8 mouse cellular contexts compared by ENCODE assay signal in the genomic region with DNA sequence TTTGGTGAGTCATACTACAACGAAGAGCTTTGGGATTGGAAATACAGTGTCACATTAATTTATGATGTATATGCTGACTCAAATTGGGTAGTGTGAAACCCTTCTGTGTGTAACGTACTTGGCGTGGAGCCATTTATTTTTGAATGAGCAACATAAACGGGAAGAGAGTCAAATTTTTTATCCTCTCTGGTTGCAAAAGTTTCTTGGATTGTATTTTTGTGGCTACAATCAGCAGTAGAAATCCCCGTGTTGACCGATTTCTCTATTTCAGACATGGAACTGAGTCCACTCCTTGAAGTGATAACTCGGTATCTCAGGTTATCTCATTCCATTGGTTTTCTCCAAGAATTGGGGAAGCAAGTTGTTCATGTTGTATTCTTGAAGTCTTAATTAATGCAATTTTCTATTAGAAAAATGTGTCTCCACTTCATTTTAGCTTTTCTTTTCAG. TPM values are rescaled to one million over a fixed set of nuclear protein-coding genes. Genes with fewer than 3 reads are reported as not detected.
DNase-seq lines count a peak whose midpoint lies in the region; ATAC-seq and TF ChIP-seq lines count a peak whose summit lies in the region.

No protein-coding gene starts in this region.

- DNase-seq in cerebellum, adult 9-11 months: peak; percentile 25
- no peak for DNase-seq in cerebellum, postnatal 14 days
- peak; percentile 38 for DNase-seq in CH12.LX (ENCODE audit: extremely low read depth)
- no peak for DNase-seq in forebrain, postnatal 0 days
- DNase-seq in lung, postnatal 0 days (ENCODE audit: low spot score): peak; percentile 88
- no peak for DNase-seq in layer of hippocampus, adult 11-12 months (ENCODE audit: low spot score)
- no peak for DNase-seq in gastrocnemius, postnatal 36 days
- DNase-seq in left cerebral cortex, adult 11 months (ENCODE audit: low spot score): no peak

- peaks cover 61% of the 10 kb centered on the region for H3K79me2 ChIP-seq in CH12.LX (replicated peaks; ENCODE audit: control insufficient read depth, extremely low read depth, insufficient read depth, poor library complexity, severe bottlenecking)

- no peak for TF ChIP-seq POLR2A in CH12.LX (IDR thresholded peaks at IDR 0.05; ENCODE audit: low read depth, low read length)

- TF ChIP-seq RAD21 in CH12.LX (IDR thresholded peaks at IDR 0.05; ENCODE audit: low read depth, low read length): no peak

- TF ChIP-seq EP300 in CH12.LX (IDR thresholded peaks at IDR 0.05; ENCODE audit: low read length): peak; percentile 37; the same call in 1 of the 2 replicates
- TF ChIP-seq EP300 in lung, postnatal 0 days (IDR thresholded peaks at IDR 0.05): no peak

- peak overlapping the region; percentile 100 for H3K9ac ChIP-seq in CH12.LX (ENCODE audit: insufficient read depth, low read depth)
- H3K9ac ChIP-seq in forebrain, postnatal 0 days: peak overlapping the region; percentile 98
- peak overlapping the region; percentile 100; the same call in 1 of the 2 replicates for H3K9ac ChIP-seq in lung, postnatal 0 days (replicated peaks; ENCODE audit: low read depth)

- H3K4me1 ChIP-seq in CH12.LX (ENCODE audit: control insufficient read depth in 1 of 2, insufficient read depth in 2 of 2): peaks cover 23 to 56% of the 10 kb centered on the region in 2 experiments
- H3K4me1 ChIP-seq in forebrain, postnatal 0 days (ENCODE audit: insufficient read depth): peaks cover 22% of the 10 kb centered on the region
- H3K4me1 ChIP-seq in lung, postnatal 0 days (ENCODE audit: insufficient read depth, low read depth, low read length): peaks cover 11% of the 10 kb centered on the region; the same call in 1 of the 2 replicates

- peak overlapping the region; percentile 77 to 96 (median 85) for H3K4me3 ChIP-seq in CH12.LX (replicated peaks in 1 of 3; ENCODE audit: low read depth in 2 of 3, low read length in 2 of 3, poor library complexity in 1 of 3)
- peak overlapping the region; percentile 97 for H3K4me3 ChIP-seq in forebrain, postnatal 0 days (ENCODE audit: low read depth, low read length)
- H3K4me3 ChIP-seq in lung, postnatal 0 days (ENCODE audit: low read depth, low read length): peak overlapping the region; percentile 98

- H3K27me3 ChIP-seq in CH12.LX (replicated peaks): no peaks in the 10 kb centered on the region
- no peaks in the 10 kb centered on the region; the same call in 1 of the 2 replicates for H3K27me3 ChIP-seq in forebrain, postnatal 0 days (ENCODE audit: insufficient read depth, low read length)
- H3K27me3 ChIP-seq in lung, postnatal 0 days (replicated peaks; ENCODE audit: insufficient read depth, low read length): no peaks in the 10 kb centered on the region

- H3K9me3 ChIP-seq in CH12.LX (replicated peaks; ENCODE audit: low read length): no peaks in the 10 kb centered on the region
- no peaks in the 10 kb centered on the region for H3K9me3 ChIP-seq in forebrain, postnatal 0 days (ENCODE audit: low read length)
- no peaks in the 10 kb centered on the region for H3K9me3 ChIP-seq in lung, postnatal 0 days (ENCODE audit: low read length)

- intact Hi-C loops in gastrocnemius, postnatal 36 days (cut with DNase I): loop anchor here (5.0 kb wide), 1 partner anchor 97 kb away; the partner anchor contains the start of genes Cdkl3 and Ube2b

- ATAC-seq in forebrain, postnatal 0 days: no peak
- ATAC-seq in lung, postnatal 0 days: no peak

- peaks cover 8 to 35% of the 10 kb centered on the region in 2 experiments for H3K36me3 ChIP-seq in CH12.LX (replicated peaks in 1 of 2; ENCODE audit: control insufficient read depth in 1 of 2, insufficient read depth in 1 of 2, low read length in 1 of 2)
- no peaks in the 10 kb centered on the region for H3K36me3 ChIP-seq in forebrain, postnatal 0 days (ENCODE audit: insufficient read depth)
- no peaks in the 10 kb centered on the region for H3K36me3 ChIP-seq in lung, postnatal 0 days (ENCODE audit: insufficient read depth, low read length)

- in situ Hi-C loops in CH12.LX (cut with MboI; ENCODE audit: low pct_ligation_motif_present, low pct_unique_long_range_greater_than_20kb, low sequenced_read_pairs): no loop called here

- H3K27ac ChIP-seq in CH12.LX (ENCODE audit: insufficient read depth, low read depth): no peak overlapping the region
- H3K27ac ChIP-seq in forebrain, postnatal 0 days (ENCODE audit: low read depth, low read length): peak overlapping the region; percentile 99; the same call in 1 of the 2 replicates
- H3K27ac ChIP-seq in lung, postnatal 0 days (ENCODE audit: low read length): peak overlapping the region; percentile 100

- peak overlapping the region; percentile 66 for H3K4me2 ChIP-seq in CH12.LX (ENCODE audit: insufficient read depth, low read depth, poor library complexity, severe bottlenecking)
- peak overlapping the region; percentile 58 for H3K4me2 ChIP-seq in forebrain, postnatal 0 days (ENCODE audit: low read depth)
- peak overlapping the region; percentile 61 for H3K4me2 ChIP-seq in lung, postnatal 0 days (replicated peaks; ENCODE audit: low read depth, low read length)

- dilution Hi-C loops in CH12.LX (cut with MboI; ENCODE audit: extremely low pct_ligation_motif_present, extremely low pct_unique_long_range_greater_than_20kb, low sequenced_read_pairs): no loop called here

- WGBS in forebrain, postnatal 0 days: 4% methylated on average over 7 of the region's 7 CpGs
- WGBS in lung, postnatal 0 days: under 1% methylated on average over 7 of the region's 7 CpGs

- TF ChIP-seq CTCF in CH12.LX (conservative IDR thresholded peaks at IDR 0.05 in 1 of 2, IDR thresholded peaks at IDR 0.05 in 1 of 2; ENCODE audit: low read depth in 2 of 2, low read length in 2 of 2): no peak
- TF ChIP-seq CTCF in forebrain, postnatal 0 days (IDR thresholded peaks at IDR 0.05; ENCODE audit: low read depth): no peak
- no peak for TF ChIP-seq CTCF in lung, postnatal 0 days (IDR thresholded peaks at IDR 0.05)

TF ChIP-seq in CH12.LX, 34 proteins besides CTCF, POLR2A, EP300 and RAD21 (continues in another document):
- TF ChIP-seq MYC (IDR thresholded peaks at IDR 0.05; ENCODE audit: low read depth, low read length) (no peak), MAFK (IDR thresholded peaks at IDR 0.05; ENCODE audit: insufficient replicate concordance, low read length) (no peak), TBP (conservative IDR thresholded peaks at IDR 0.05; ENCODE audit: low read depth, low read length) (no peak), ELF1 (IDR thresholded peaks at IDR 0.05; ENCODE audit: low read depth, low read length) (no peak), SMC3 (IDR thresholded peaks at IDR 0.05; ENCODE audit: low read depth, low read length) (no peak), KAT2A (IDR thresholded peaks at IDR 0.05; ENCODE audit: insufficient replicate concordance, low read length) (no peak), BHLHE40 (IDR thresholded peaks at IDR 0.05; ENCODE audit: low read depth, low read length) (no peak), ETS1 (conservative IDR thresholded peaks at IDR 0.05; ENCODE audit: low read depth, low read length) (no peak), ZMIZ1 (IDR thresholded peaks at IDR 0.05; ENCODE audit: low read depth, low read length) (no peak), IRF4 (IDR thresholded peaks at IDR 0.05; ENCODE audit: low read depth, low read length) (no peak), MEF2A (IDR thresholded peaks at IDR 0.05; ENCODE audit: borderline replicate concordance, low read depth, low read length) (no peak), HCFC1 (IDR thresholded peaks at IDR 0.05; ENCODE audit: low read depth, low read length) (no peak), JUN (IDR thresholded peaks at IDR 0.05; ENCODE audit: insufficient read depth, low read depth, low read length) (no peak), CHD2 (IDR thresholded peaks at IDR 0.05; ENCODE audit: low read length) (0 out of 2 replicates have a peak, but pooled peaks have one; percentile 21), MAZ (IDR thresholded peaks at IDR 0.05; ENCODE audit: low read depth, low read length) (no peak), SIN3A (IDR thresholded peaks at IDR 0.05; ENCODE audit: low read length) (no peak; the same call in 1 of the 2 replicates), MAX (IDR thresholded peaks at IDR 0.05; ENCODE audit: low read length) (no peak), RCOR1 (conservative IDR thresholded peaks at IDR 0.05; ENCODE audit: low read depth, low read length) (0 out of 2 replicates have a peak, but pooled peaks have one; percentile 42), TCF12 (IDR thresholded peaks at IDR 0.05; ENCODE audit: low read depth, low read length) (no peak), MXI1 (IDR thresholded peaks at IDR 0.05; ENCODE audit: low read depth, low read length) (no peak), POLR2AphosphoS2 (IDR thresholded peaks at IDR 0.05; ENCODE audit: low read depth, low read length) (peak; percentile 80), E2F4 (IDR thresholded peaks at IDR 0.05; ENCODE audit: insufficient replicate concordance, low read depth, low read length) (0 out of 2 replicates have a peak, but pooled peaks have one; percentile 31), GABPA (IDR thresholded peaks at IDR 0.05; ENCODE audit: insufficient replicate concordance, low read depth, low read length) (no peak), ZKSCAN1 (IDR thresholded peaks at IDR 0.05; ENCODE audit: borderline replicate concordance, low read depth, low read length) (no peak), USF2 (conservative IDR thresholded peaks at IDR 0.05; ENCODE audit: low read depth, low read length) (no peak), UBTF (IDR thresholded peaks at IDR 0.05; ENCODE audit: low read depth, low read length) (0 out of 2 replicates have a peak, but pooled peaks have one; percentile 46), PAX5 (IDR thresholded peaks at IDR 0.05; ENCODE audit: low read length) (no peak), ZNF384 (IDR thresholded peaks at IDR 0.05; ENCODE audit: low read depth, low read length) (no peak)

RNA-seq across cellular contexts. Expression of gene Ppp2ca, which starts 1.3 kb away (rescaled TPM):
- 85.5 and 108 TPM in 2 replicates for total RNA-seq in CH12.LX (2012; rRNA removed)
- 177 and 190 TPM in 2 replicates for total RNA-seq in CH12.LX (2014; rRNA removed)
- 121 and 185 TPM in 2 replicates for polyA plus RNA-seq in CH12.LX (2012; ENCODE audit: insufficient read length, low read depth)
- total RNA-seq in forebrain, postnatal 0 days (2014; rRNA removed): 141 and 143 TPM in 2 replicates
- polyA plus RNA-seq in forebrain, postnatal 0 days (2015; fragmentation: Nextera tagmentation; extraction: Ambion mirVana): 105 and 112 TPM in 2 replicates
- polyA plus RNA-seq in lung, postnatal 0 days (2015; fragmentation: Nextera tagmentation; extraction: Ambion mirVana): 42.1 and 44.8 TPM in 2 replicates
- 10 to 100 TPM; 37.0 to 44.3 TPM for total RNA-seq in gastrocnemius, postnatal 36 days (2021)

RNA-seq across cellular contexts. Expression of gene Olfr1373, which starts 45.5 kb away (rescaled TPM):
- not detected in 2 replicates for total RNA-seq in CH12.LX (2012; rRNA removed)
- not detected in 2 replicates for total RNA-seq in CH12.LX (2014; rRNA removed)
- polyA plus RNA-seq in CH12.LX (2012; ENCODE audit: insufficient read length, low read depth): not detected in 2 replicates
- not detected in 2 replicates for total RNA-seq in forebrain, postnatal 0 days (2014; rRNA removed)
- polyA plus RNA-seq in forebrain, postnatal 0 days (2015; fragmentation: Nextera tagmentation; extraction: Ambion mirVana): not detected in 2 replicates
- not detected in 2 replicates for polyA plus RNA-seq in lung, postnatal 0 days (2015; fragmentation: Nextera tagmentation; extraction: Ambion mirVana)
- total RNA-seq in gastrocnemius, postnatal 36 days (2021): not detected

Comparison
In these comparisons a context has a peak if more than half of its experiments do, and no peak if none do; other contexts are left out.
1. DNase-seq: peak in cerebellum, adult 9-11 months (single experiment), CH12.LX (single experiment) and lung, postnatal 0 days (single experiment); none in cerebellum, postnatal 14 days (0 of 2), forebrain, postnatal 0 days (single experiment), layer of hippocampus, adult 11-12 months (single experiment), gastrocnemius, postnatal 36 days (0 of 2) and left cerebral cortex, adult 11 months (single experiment).
2. Peak in every context shown above with its lines, with median percentiles within 50 percentile points of each other: H3K4me2 ChIP-seq, H3K4me3 ChIP-seq and H3K9ac ChIP-seq.